Mouse (Mus musculus) gastrocnemius, postnatal 4 days (tissue): Measurements from ENCODE around the gene Col5a1. TPM values are rescaled to one million over a fixed set of nuclear protein-coding genes. Genes with fewer than 3 reads are reported as not detected.

Experiments used
- DNase-seq, 2 experiments: peaks; one replicate each; pipeline ENCODE4 v3.0.0; 2021 to 2022; ENCODE audit warnings: low spot score in 2 of 2, mixed read lengths in 2 of 2
- long read RNA-seq, 2 experiments: library from polyadenylated mRNA; stranded (forward); transcript quantifications; one replicate each; pipeline ENCODE4 v2.0.0; 2021
- total RNA-seq, 2 experiments: library from RNA; stranded (reverse); gene quantifications; 2 replicates each; pipeline ENCODE4 v1.2.3; 2021

The Col5a1 gene
- 100 to 1,000 TPM; 479 to 480 TPM for total RNA-seq
- long read RNA-seq, experiment 1, full-length matches to known transcripts: 100 of 544 reads
- long read RNA-seq, experiment 1, partial matches to known transcripts: 362 of 544 reads
- long read RNA-seq, experiment 1, other reads (novel, unspliced or antisense): 82 of 544 reads
- long read RNA-seq, experiment 2, full-length matches to known transcripts: 222 of 843 reads
- long read RNA-seq, experiment 2, partial matches to known transcripts: 583 of 843 reads
- long read RNA-seq, experiment 2, other reads (novel, unspliced or antisense): 38 of 843 reads

DNA sequence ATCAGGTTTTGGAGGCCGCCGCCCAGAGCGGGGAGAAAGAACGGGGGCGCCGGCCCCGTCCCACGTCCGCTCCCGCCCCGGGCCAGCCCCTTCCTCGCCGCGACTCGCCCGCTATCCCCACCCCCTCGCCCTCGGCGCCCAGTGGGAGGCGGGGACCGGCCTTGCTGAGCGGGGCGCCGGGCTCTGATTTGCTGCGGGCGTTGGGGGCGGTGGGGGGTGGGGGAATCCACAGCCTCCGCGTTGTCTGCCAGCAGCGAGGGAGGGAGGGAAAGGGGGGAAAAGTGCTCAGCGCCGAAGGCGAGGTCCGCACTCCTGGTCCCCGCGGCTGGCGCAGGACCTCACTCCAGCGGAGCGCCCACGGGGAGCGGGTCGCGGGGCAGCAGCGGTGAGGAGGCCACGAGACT is at the start of gene Col5a1:
Gene Col5a1 (plus strand): TSS at position 278 of the 404 bp plus-strand sequence.
- DNase-seq: peak; percentile 87 to 91

DNA sequence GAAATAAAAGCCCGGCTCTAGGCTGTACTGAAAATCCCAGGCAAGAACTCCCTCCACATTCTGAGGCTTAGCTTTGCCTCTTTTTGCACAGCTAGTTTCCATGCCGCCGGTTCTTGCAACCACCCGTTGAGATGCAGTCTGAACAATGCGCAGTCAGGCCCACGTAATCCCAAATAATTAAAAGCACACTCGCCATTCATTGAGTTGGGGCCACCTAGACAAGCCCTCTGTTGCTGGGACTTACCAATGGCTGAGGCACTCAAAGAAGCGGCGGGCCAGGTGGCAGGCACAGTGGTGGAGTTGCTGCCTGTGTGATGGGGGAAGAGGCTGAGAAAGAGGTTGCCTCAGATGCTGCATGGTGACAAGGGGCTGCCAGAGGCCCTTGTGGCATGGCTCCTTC is 48.1 kb upstream of the Col5a1 start:
- DNase-seq: no peak

DNA sequence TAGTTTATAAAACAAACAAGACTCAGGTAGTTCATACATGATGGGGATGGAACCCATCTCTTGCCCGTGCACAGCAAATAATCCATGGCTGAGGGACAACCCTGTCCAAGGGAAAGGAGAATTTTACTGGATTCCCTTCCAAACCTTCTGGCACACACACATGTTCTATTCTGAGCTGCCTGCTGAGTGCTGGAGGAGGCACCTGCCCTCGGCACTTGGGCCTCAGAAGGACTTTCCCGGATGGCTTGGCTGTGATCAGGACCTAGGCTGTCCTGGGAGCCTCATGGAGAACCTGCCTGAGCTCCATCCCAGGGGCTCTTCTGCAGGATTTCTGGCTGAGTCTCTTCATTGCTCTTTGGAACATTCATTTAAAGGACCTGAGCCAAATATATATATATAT is 45.3 kb upstream of the Col5a1 start:
- no peak for DNase-seq

GRCm38 (mm10) chr2:27842893-27843292 is 43.3 kb upstream of the Col5a1 start:
- no peak for DNase-seq

- no peak for DNase-seq
These were observed 41.3 kb upstream of the Col5a1 start for GRCm38 (mm10) chr2:27844885-27845284.

- DNase-seq: peak; percentile 46 to 78
These were observed 39.2 kb upstream of the Col5a1 start for GRCm38 (mm10) chr2:27847001-27847400.

DNA sequence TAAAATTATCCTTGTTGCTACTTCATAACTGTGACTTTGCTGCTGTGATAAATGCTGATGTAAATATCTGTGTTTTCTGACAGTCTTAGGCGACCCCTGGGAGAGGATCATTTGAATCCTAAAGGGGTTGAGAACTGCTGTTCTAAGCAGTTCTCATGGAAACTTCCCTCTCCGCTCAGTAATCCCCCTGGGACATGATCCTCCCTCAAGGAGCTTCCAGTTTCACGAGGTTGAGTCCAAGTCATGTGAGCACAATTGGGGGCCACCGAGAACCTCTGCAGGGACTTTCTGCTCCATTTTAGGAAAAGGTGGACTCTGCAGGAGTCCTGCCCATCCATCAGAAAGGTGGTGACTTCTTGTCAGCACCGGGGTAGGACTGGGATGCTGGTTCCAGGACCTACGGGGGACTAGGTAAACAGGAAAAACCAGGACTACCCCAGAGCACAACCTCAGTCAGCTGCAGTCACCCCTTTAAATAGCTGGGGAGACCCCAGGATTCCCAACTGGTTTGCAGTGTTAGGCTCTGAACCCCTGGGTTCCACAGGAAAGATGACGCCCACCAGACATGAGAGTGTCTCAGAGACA is 38.3 kb upstream of the Col5a1 start:
- DNase-seq: no peak

- DNase-seq: peak; percentile 36 to 78
These were observed 37.8 kb upstream of the Col5a1 start for GRCm38 (mm10) chr2:27848466-27848865.

GRCm38 (mm10) chr2:27858348-27858903 is 27.8 kb upstream of the Col5a1 start:
- peak; percentile 37 to 60 for DNase-seq

- no peak for DNase-seq
These were observed 24.5 kb upstream of the Col5a1 start for GRCm38 (mm10) chr2:27861576-27862238.

GRCm38 (mm10) chr2:27864491-27865365 is 21.5 kb upstream of the Col5a1 start:
- DNase-seq: no peak

DNA sequence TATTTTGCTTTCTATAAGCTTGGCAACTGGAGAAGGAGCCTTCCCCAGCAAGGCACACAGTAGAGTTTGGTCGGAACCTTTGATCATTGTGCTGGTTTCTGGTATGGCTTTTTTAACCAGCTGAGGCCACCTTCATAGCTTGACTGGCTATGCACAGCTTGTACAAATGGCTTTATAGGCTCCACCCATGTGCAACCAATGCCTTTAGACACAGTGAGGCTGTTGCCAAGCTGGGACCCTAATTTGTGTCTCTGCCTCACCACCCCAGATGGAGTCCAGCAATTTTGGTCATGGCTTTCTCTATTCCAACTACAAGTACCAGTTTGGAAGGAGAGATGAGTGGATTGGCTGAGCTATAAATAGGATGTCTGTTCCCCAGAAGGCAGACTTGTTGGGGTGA is 15.6 kb upstream of the Col5a1 start:
- DNase-seq: no peak

DNA sequence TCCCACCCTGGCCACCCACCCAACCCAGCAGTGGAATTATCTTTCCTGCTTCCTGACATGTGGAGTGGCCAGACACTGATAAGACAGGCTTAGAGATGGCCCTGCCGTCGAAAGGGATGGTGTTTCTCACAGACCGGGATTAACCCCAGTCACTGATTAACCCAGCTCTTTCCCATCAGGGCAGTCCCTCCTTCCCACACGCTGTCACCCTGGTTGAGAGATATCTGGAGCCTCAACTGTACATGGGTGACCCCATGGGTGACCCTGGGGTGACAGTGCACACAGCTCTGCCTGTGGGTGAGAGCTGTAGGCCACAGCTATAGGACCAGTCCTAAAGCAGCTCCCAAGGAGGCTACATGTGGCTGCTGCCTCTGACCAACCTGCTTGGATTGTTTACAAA is 15.2 kb upstream of the Col5a1 start:
- DNase-seq: no peak

GRCm38 (mm10) chr2:27872276-27872675 is 13.9 kb upstream of the Col5a1 start:
- DNase-seq: no peak

- no peak for DNase-seq
These were observed 13.2 kb upstream of the Col5a1 start for GRCm38 (mm10) chr2:27873030-27873429.

- DNase-seq: no peak
These were observed 11.6 kb upstream of the Col5a1 start for GRCm38 (mm10) chr2:27874596-27874995.

GRCm38 (mm10) chr2:27875231-27875630 is 11.0 kb upstream of the Col5a1 start:
- DNase-seq: no peak

DNA sequence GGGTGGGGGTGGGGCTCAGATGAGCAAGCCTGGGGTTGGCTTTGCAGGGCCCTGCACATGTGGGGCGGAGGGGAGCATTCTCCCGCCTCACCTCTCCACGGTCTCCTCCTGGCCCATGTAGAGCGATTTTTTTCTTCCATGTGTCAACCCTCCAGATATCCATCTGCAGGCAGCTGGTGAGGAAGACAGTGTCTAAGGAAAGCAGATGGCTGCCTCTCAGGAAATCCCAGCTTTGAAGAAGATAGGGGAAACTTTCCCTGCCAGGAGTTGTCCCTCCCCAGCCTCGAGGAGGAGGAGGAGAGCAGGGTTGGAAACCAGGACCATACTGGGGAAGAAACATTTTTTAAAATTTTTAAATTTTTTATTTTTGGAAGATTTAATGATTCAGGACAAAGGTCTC is 10.4 kb upstream of the Col5a1 start:
- DNase-seq: no peak

DNA sequence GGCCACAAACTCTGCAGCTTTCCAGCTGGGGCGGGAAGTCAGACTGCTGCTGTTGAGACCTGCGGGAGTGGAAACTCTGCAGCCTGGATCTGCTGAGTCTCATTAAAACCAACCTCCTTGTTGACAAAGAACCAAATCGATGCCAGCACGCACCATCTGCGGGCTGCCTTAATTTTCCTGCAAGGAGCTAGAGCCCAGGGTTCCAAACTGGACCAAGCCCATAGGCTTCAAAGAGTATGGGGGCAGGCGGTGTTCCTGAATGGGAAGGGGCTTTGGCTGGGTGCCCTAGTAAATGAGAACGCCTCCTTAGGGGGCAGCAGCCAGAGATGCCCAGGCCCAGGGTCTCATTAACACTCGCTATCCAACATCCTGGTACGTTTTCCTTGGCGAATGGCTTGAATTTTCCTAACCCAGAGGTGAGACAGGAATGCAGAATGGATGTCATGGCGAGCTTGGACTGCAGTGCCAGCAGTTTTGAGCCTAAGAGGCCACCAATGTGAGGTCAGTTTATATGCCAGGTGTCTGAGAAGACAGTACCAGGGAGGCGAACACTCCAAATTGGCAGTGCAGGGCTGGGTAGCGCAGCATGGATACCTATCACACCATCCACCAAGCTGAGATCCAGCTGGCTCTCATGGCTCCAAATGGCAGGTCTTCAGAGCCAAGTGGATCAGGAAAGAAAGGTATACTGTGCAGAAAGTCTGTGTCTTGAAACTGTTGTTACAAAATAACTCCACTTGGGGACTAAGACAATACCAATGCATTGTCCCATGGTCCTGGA is 9.3 kb upstream of the Col5a1 start:
- no peak for DNase-seq

DNA sequence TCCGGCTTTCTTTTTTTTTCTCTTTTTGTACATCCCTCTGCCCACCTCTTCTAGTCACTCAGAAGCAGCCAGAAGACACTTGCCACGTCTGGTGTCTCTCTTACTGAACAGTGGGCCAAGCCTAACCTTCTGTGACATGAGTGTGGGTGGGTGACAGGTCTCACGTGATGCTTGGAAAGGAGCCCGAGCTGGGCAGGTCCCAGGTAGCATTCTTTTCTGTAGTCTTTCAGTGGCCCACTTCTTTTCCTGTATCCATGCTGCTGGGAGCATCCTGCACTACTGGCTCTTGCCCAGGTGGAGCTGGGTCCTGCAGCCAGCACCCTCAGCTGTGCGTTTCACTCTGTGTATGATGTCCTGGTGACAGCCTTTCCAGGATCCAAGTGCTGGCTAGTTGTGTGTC is 8.2 kb upstream of the Col5a1 start:
- DNase-seq: no peak
